Mouse (Mus musculus) inflammation-experienced regulatory T-cells, adult 6 months (primary cell): ENCODE measurements around the gene Bcorl1. TPM values are rescaled to one million over a fixed set of nuclear protein-coding genes. Genes with fewer than 3 reads are reported as not detected.

ENCODE experiments used
- ATAC-seq: one replicate; pipeline ENCODE4 v1.8.0; 2017
- polyA plus RNA-seq, 3 experiments: library from polyadenylated mRNA; unstranded; fragments of 100-300 nt; shearing (Covaris generic); gene quantifications; one replicate each; pipeline ENCODE4 v1.2.1; 2017

Gene Bcorl1
- polyA plus RNA-seq, 3 experiments from 2014 or later, result 1.2 to 2.1 (median 1.5) TPM

DNA sequence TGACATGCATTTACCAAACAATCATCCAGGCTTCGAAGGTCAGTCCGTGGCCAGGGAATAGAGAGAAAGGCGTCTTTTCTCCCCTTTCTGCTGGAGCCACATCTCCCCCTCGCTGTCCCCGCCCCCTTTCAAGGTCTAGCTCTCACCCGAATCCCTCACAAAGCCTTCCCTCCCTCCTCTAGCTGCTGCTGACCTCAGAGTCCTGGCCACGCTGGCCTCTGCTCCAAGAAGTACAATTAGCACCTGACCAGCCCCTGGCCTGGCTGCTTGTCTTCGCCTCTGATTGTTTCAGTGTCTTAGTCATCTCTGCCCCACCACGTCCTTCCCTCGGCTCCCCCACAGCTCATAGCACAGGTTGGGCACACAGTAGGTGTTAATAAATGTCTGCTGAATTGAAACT, 108.5 kb downstream of the Bcorl1 start:
- no peak for ATAC-seq

DNA sequence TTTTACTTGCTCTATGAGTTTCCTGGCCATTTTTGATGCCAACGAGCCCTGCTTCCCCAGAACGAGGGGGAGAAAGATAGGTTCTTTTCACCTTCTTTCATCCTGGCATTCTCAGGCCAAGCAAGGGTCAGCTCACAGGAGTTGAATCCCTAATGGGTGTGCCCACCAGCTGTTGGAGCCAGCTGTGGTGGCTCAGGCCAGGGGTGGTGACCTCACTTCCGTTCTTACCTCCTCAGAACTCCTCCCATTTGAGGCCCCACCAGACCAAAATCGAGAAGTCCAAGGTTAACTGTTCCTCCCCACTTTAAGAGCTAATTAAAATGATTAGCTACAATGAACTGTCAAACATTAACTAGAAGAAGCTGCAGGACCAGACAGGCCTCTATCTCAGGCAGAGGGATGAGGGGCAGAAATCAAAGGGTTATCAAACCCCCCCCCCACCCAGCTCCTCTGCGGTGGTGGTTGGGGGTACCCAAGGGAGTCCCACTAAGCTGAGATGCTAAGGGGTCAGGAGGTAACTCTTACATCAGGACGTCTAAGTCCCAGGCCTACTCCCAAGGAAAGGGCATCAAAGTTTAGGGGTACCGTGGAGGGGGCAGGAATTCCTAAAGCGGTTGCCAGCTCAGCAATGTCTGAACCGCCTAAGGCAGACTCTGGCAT, 111.2 kb downstream of the Bcorl1 start:
- ATAC-seq, result no peak

DNA sequence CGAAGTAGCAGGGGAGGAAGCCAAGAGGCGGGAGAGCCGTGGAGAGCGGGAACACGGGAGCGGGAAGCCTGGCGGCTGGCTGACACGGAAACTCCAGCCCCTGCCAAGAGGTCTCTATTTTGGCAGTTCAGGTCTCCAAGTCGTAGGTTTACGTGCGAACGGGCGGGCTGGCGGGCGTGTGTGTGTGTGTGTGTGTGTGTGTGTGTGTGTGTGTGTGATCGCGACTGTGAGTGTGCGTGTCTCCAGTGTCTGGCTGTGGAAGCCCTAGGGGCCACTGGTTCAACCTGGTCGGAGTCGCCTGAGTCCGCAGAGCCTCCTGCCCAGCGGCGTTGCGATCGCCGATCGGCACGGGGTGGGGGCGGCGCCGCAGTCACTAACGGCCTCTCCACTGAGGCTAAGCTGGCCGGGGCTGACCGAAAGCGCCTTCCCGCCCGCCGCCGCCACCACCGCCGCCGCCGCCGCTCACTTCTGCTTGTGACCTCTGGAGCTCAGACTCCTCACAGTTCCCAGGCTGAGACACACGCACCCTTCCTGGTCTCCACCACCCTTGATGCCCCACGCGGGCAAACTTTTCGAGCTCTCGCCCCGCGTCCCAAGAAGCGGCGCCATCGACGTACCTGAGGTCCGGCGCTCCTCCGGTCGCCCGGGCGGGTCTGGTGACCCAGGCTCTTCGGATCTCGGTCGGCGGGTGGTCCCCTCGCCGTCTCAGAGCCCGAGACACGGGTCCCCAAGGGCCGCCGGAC, 111.9 kb downstream of the Bcorl1 start:
- no peak for ATAC-seq

DNA sequence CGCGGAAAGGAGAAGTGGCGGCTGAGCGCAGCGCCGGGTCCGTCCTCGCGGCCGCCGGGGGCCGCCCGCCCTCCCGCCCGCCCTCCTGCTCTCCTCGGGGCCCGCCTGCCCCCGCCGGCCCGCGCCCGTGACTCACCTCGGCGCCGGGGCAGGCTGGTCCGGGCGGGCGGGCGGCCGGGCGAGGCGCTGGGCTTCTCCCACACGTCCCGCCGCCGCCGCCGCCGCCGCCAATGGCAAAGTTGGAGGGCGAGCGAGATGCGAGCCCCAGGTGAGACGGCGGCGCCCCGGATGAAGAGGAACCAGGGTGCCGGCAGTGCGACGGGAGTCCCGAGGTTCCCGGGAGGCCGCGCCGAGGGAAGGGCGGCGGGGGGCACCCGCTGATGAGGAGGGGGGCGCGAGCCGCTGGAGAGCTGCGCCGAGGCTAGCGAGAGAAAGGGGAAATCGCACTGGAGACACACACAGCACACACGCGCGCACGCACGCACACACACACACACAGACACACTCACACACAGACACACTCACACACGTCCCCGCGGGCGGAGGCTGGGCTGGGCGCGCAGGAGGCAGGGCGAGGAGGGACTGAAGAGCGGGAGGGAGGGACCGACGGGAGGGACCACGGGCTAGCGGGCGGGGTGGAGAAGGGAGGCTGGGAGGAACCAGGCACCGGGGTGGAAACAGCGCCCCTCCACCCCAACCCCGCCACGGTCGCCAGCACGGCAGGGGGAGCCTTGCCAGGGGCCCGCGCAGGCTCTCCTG, 112.8 kb downstream of the Bcorl1 start:
- ATAC-seq, result peak; percentile 88

DNA sequence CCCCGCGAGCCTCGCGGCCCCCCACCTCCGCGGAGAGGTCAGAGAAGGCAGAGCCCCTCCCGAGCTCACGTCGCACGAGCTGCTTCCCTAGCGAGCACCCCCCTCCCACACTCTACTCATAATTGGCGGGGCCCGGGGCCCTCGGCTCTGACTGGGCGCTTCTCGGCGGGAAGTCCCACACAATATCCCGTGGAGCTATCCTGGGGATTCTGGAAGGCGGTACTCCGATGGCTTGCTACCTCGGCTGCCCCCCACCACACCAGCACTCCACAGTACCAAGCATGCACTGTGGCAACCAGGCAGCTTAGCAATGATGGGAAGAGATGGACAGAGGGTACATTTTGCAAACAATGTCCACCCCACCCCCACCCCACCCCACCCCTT, 113.3 kb downstream of the Bcorl1 start:
- ATAC-seq, result peak; percentile 51

DNA sequence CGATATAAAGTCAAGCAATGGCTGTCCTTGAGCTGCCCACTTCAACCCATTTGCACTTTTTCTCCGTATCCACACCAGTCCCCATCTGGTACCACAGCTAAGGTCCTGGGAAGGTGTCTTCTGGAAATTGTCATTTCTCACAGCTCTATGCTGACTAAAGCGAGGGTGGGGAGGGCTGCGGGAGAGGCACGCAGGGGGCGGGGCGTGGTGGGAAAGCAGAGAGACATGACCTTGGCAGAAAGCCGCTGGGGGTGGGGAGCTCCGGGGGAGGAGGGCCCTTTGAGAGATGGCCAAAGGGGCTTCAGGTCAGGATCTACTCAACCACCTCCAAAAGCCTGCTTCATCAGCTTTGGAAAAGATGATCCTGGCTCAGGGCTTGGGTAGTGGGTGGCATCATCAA, 113.9 kb downstream of the Bcorl1 start:
- no peak for ATAC-seq

DNA sequence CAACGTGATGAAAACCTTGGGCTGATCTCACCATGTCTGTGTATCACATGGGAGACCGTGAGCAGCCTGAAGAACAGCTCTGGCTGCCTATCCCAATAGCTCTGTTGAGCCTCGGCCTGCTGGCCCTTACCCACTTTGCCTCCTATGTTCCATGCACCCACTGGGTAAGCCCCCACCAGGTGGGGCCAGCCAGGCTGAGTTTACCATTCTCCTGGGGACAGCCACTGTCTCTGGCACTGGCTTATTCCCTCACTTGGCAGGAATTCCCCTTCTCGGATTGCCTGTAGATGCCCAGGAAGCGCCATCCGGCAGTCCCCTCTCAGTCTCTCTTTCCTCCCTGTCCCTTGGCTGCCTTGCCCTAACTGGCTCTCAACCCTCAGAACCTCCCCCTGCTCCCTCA, 115.8 kb downstream of the Bcorl1 start:
- no peak for ATAC-seq

Other genes with a start within 250 kb of the Bcorl1 start
- gene Xpnpep2, start 232.6 kb upstream of the Bcorl1 start, polyA plus RNA-seq, result 1 to 10 TPM in 1 of 3 experiments, under 1 TPM in 2; 0.50 to 2.7 (median 0.71) TPM
- gene Sash3, start 194.9 kb upstream of the Bcorl1 start, polyA plus RNA-seq, result 100 to 1,000 TPM; 303 to 376 (median 360) TPM
- gene Zdhhc9, start 132.5 kb upstream of the Bcorl1 start, polyA plus RNA-seq, result 1 to 10 TPM in 2 of 3 experiments, under 1 TPM in 1; 0.91 to 2.3 (median 1.4) TPM
- 10 to 100 TPM; 24.0 to 33.2 (median 31.7) TPM for gene Utp14a, start 84.5 kb upstream of the Bcorl1 start, polyA plus RNA-seq
- 10 to 100 TPM; 26.8 to 32.6 (median 28.2) TPM for gene Elf4, start 121.8 kb downstream of the Bcorl1 start, polyA plus RNA-seq
- gene Aifm1, start 172.2 kb downstream of the Bcorl1 start, polyA plus RNA-seq, result 10 to 100 TPM; 28.1 to 40.4 (median 33.4) TPM
- 1 to 10 TPM in 1 of 3 experiments, under 1 TPM in 2; 0.52 to 1.6 (median 0.68) TPM for gene Rab33a, start 177.9 kb downstream of the Bcorl1 start, polyA plus RNA-seq